26 mouse cellular contexts compared by ENCODE assay signal in genomic region chr3:66488724-66489123, GRCm38 (mm10).
A peak's percentile ranks its signal among the peaks of the same experiment; 100 is the strongest.
DNase-seq lines count a peak whose midpoint lies in the region; ATAC-seq and TF ChIP-seq lines count a peak whose summit lies in the region.
"Had no signal": no experiment of that assay in that cellular context is flagged by ENCODE, and none has a peak within 500 bp of the region (broad histone marks: within the 10 kb centered on the region; RNA-seq: fewer than 3 reads in every experiment).

No protein-coding gene starts in this region.

- H3K9me3 ChIP-seq in forebrain, embryonic 11.5 days (ENCODE audit: control insufficient read depth, low read length), result no peaks in the 10 kb centered on the region
- H3K9me3 ChIP-seq in forebrain, embryonic 15.5 days, result no peaks in the 10 kb centered on the region
- H3K9me3 ChIP-seq in liver, embryonic 12.5 days (replicated peaks), result no peaks in the 10 kb centered on the region
- no peaks in the 10 kb centered on the region for H3K9me3 ChIP-seq in midbrain, postnatal 0 days (ENCODE audit: low read length)
- no peaks in the 10 kb centered on the region for H3K9me3 ChIP-seq in midbrain, embryonic 11.5 days (ENCODE audit: control insufficient read depth, low read length)
- no peaks in the 10 kb centered on the region for H3K9me3 ChIP-seq in embryonic facial prominence, embryonic 10.5 days
- no peaks in the 10 kb centered on the region for H3K9me3 ChIP-seq in kidney, embryonic 14.5 days (ENCODE audit: control insufficient read depth, low read length)
- H3K9me3 ChIP-seq: embryonic facial prominence, embryonic 13.5 days; heart, embryonic 12.5 days; heart, embryonic 15.5 days had no signal

- H3K36me3 ChIP-seq in forebrain, embryonic 11.5 days (ENCODE audit: control insufficient read depth, insufficient read depth, low read length), result no peaks in the 10 kb centered on the region
- H3K36me3 ChIP-seq in forebrain, embryonic 15.5 days, result no peaks in the 10 kb centered on the region
- H3K36me3 ChIP-seq in liver, embryonic 12.5 days, result no peaks in the 10 kb centered on the region
- H3K36me3 ChIP-seq in midbrain, postnatal 0 days (ENCODE audit: insufficient read depth, low read length), result no peaks in the 10 kb centered on the region
- H3K36me3 ChIP-seq in midbrain, embryonic 11.5 days (ENCODE audit: control insufficient read depth, insufficient read depth, low read length), result no peaks in the 10 kb centered on the region
- H3K36me3 ChIP-seq in embryonic facial prominence, embryonic 10.5 days (replicated peaks), result no peaks in the 10 kb centered on the region
- H3K36me3 ChIP-seq in kidney, embryonic 14.5 days (ENCODE audit: control insufficient read depth, insufficient read depth, low read length), result no peaks in the 10 kb centered on the region
- H3K36me3 ChIP-seq: embryonic facial prominence, embryonic 13.5 days; heart, embryonic 12.5 days; heart, embryonic 15.5 days had no signal

- no peak overlapping the region for H3K27ac ChIP-seq in forebrain, embryonic 11.5 days (ENCODE audit: low read depth, low read length)
- no peak overlapping the region for H3K27ac ChIP-seq in forebrain, embryonic 15.5 days (replicated peaks)
- H3K27ac ChIP-seq in liver, embryonic 12.5 days, result 0 out of 2 replicates have a peak overlapping the region, but pooled peaks have one; percentile 15
- H3K27ac ChIP-seq in midbrain, postnatal 0 days (ENCODE audit: low read depth, low read length), result no peak overlapping the region
- H3K27ac ChIP-seq in midbrain, embryonic 11.5 days (ENCODE audit: low read depth, low read length), result no peak overlapping the region
- H3K27ac ChIP-seq in embryonic facial prominence, embryonic 10.5 days (replicated peaks), result no peak overlapping the region
- no peak overlapping the region for H3K27ac ChIP-seq in kidney, embryonic 14.5 days (ENCODE audit: low read depth, low read length)
- H3K27ac ChIP-seq: embryonic facial prominence, embryonic 13.5 days; heart, embryonic 15.5 days; hindbrain, embryonic 14.5 days; hindbrain, postnatal 0 days had no signal

- peaks cover 3% of the 10 kb centered on the region for H3K4me1 ChIP-seq in forebrain, embryonic 11.5 days (replicated peaks; ENCODE audit: control insufficient read depth, insufficient read depth, low read length)
- 0 out of 2 replicates have a peak, but pooled peaks cover 4% of the 10 kb centered on the region for H3K4me1 ChIP-seq in forebrain, embryonic 15.5 days
- H3K4me1 ChIP-seq in liver, embryonic 12.5 days, result peaks cover 37% of the 10 kb centered on the region
- no peaks in the 10 kb centered on the region for H3K4me1 ChIP-seq in midbrain, postnatal 0 days (ENCODE audit: insufficient read depth, low read length)
- H3K4me1 ChIP-seq in midbrain, embryonic 11.5 days (ENCODE audit: control insufficient read depth, insufficient read depth, low read length), result no peaks in the 10 kb centered on the region
- H3K4me1 ChIP-seq in embryonic facial prominence, embryonic 10.5 days, result peaks cover 6% of the 10 kb centered on the region; the same call in 1 of the 2 replicates
- no peaks in the 10 kb centered on the region for H3K4me1 ChIP-seq in kidney, embryonic 14.5 days (ENCODE audit: control insufficient read depth, insufficient read depth, low read length)
- H3K4me1 ChIP-seq: embryonic facial prominence, embryonic 13.5 days; heart, embryonic 15.5 days had no signal

- peak; percentile 56 for DNase-seq in forebrain, embryonic 11.5 days (ENCODE audit: low spot score)
- DNase-seq in liver, result no peak
- peak; percentile 31 for DNase-seq in midbrain, postnatal 0 days (ENCODE audit: low spot score)
- no peak for DNase-seq in midbrain, embryonic 11.5 days (ENCODE audit: low spot score, missing footprints)
- DNase-seq in embryonic facial prominence, embryonic 10.5 days (ENCODE audit: low spot score), result no peak
- DNase-seq: adrenal gland, postnatal 10 days; adrenal gland, postnatal 36 days; cerebellum, adult 11 months; cerebellum, adult 2 months; cerebellum, adult 9-11 months; cerebellum, postnatal 25 days; gastrocnemius, postnatal 25 days; heart, adult 18-20 months; heart, postnatal 10 days; heart, postnatal 36 days had no signal

- 29% methylated on average over 7 of the region's 7 CpGs for WGBS in forebrain, embryonic 11.5 days
- 8% methylated on average over 7 of the region's 7 CpGs for WGBS in forebrain, embryonic 15.5 days
- 85% methylated on average over 7 of the region's 7 CpGs for WGBS in liver, embryonic 12.5 days (ENCODE audit: insufficient replicate concordance)
- 47% methylated on average over 7 of the region's 7 CpGs for WGBS in midbrain, postnatal 0 days
- WGBS in midbrain, embryonic 11.5 days, result 53% methylated on average over 7 of the region's 7 CpGs
- 64% methylated on average over 7 of the region's 7 CpGs for WGBS in embryonic facial prominence, embryonic 10.5 days
- WGBS in kidney, embryonic 14.5 days, result 62% methylated on average over 7 of the region's 7 CpGs

- H3K9ac ChIP-seq in forebrain, embryonic 11.5 days (ENCODE audit: low read length), result no peak overlapping the region
- H3K9ac ChIP-seq in forebrain, embryonic 15.5 days (replicated peaks), result no peak overlapping the region
- H3K9ac ChIP-seq in liver, embryonic 12.5 days, result no peak overlapping the region
- no peak overlapping the region for H3K9ac ChIP-seq in midbrain, postnatal 0 days (replicated peaks; ENCODE audit: low read length, poor library complexity, severe bottlenecking)
- no peak overlapping the region for H3K9ac ChIP-seq in midbrain, embryonic 11.5 days (ENCODE audit: low read length)
- H3K9ac ChIP-seq in kidney, embryonic 14.5 days (ENCODE audit: low read depth, low read length), result no peak overlapping the region
- H3K9ac ChIP-seq: embryonic facial prominence, embryonic 13.5 days; heart, embryonic 12.5 days; heart, embryonic 15.5 days; hindbrain, embryonic 14.5 days had no signal

- ATAC-seq in forebrain, embryonic 11.5 days (replicated peaks; ENCODE audit: low FRiP score), result no peak
- ATAC-seq in forebrain, embryonic 15.5 days (replicated peaks), result no peak
- ATAC-seq in liver, embryonic 12.5 days, result no peak
- no peak for ATAC-seq in midbrain, postnatal 0 days (ENCODE audit: low FRiP score)
- no peak for ATAC-seq in midbrain, embryonic 11.5 days (ENCODE audit: low FRiP score)
- ATAC-seq in kidney, embryonic 14.5 days (ENCODE audit: low FRiP score, low TSS enrichment), result no peak
- ATAC-seq: hindbrain, postnatal 0 days; inflammation-experienced regulatory T-cells, adult 6 months; Patski had no signal

- no peak for TF ChIP-seq CTCF in midbrain, postnatal 0 days (IDR thresholded peaks at IDR 0.05)

- H3K4me2 ChIP-seq in forebrain, embryonic 11.5 days (ENCODE audit: low read depth, low read length, severe bottlenecking), result no peak overlapping the region
- no peak overlapping the region for H3K4me2 ChIP-seq in forebrain, embryonic 15.5 days (replicated peaks)
- no peak overlapping the region for H3K4me2 ChIP-seq in liver, embryonic 12.5 days
- H3K4me2 ChIP-seq in midbrain, postnatal 0 days (ENCODE audit: low read depth, low read length, poor library complexity, severe bottlenecking), result no peak overlapping the region
- H3K4me2 ChIP-seq in midbrain, embryonic 11.5 days, result no peak overlapping the region
- no peak overlapping the region for H3K4me2 ChIP-seq in kidney, embryonic 14.5 days (replicated peaks; ENCODE audit: low read depth, low read length)
- H3K4me2 ChIP-seq: embryonic facial prominence, embryonic 13.5 days; heart, embryonic 12.5 days; heart, embryonic 15.5 days; hindbrain, embryonic 14.5 days had no signal

- H3K27me3 ChIP-seq in forebrain, embryonic 11.5 days (ENCODE audit: control insufficient read depth, insufficient read depth, low read length), result no peaks in the 10 kb centered on the region
- peaks cover 7% of the 10 kb centered on the region; the same call in 1 of the 2 replicates for H3K27me3 ChIP-seq in forebrain, embryonic 15.5 days
- no peaks in the 10 kb centered on the region for H3K27me3 ChIP-seq in liver, embryonic 12.5 days (replicated peaks)
- no peaks in the 10 kb centered on the region for H3K27me3 ChIP-seq in midbrain, postnatal 0 days (ENCODE audit: insufficient read depth, low read length)
- no peaks in the 10 kb centered on the region for H3K27me3 ChIP-seq in midbrain, embryonic 11.5 days (ENCODE audit: control insufficient read depth, insufficient read depth, low read length)
- H3K27me3 ChIP-seq in embryonic facial prominence, embryonic 10.5 days (replicated peaks; ENCODE audit: low read depth, poor library complexity, severe bottlenecking), result peaks cover 16% of the 10 kb centered on the region
- no peaks in the 10 kb centered on the region for H3K27me3 ChIP-seq in kidney, embryonic 14.5 days (ENCODE audit: control insufficient read depth, insufficient read depth, low read length)
- H3K27me3 ChIP-seq: heart, embryonic 12.5 days; heart, embryonic 15.5 days had no signal

- no peak overlapping the region for H3K4me3 ChIP-seq in forebrain, embryonic 11.5 days (ENCODE audit: low read depth, low read length)
- no peak overlapping the region for H3K4me3 ChIP-seq in forebrain, embryonic 15.5 days
- no peak overlapping the region for H3K4me3 ChIP-seq in liver, embryonic 12.5 days
- H3K4me3 ChIP-seq in midbrain, postnatal 0 days (ENCODE audit: low read depth, low read length), result no peak overlapping the region
- no peak overlapping the region for H3K4me3 ChIP-seq in midbrain, embryonic 11.5 days (ENCODE audit: low read depth, low read length)
- no peak overlapping the region for H3K4me3 ChIP-seq in embryonic facial prominence, embryonic 10.5 days
- H3K4me3 ChIP-seq in kidney, embryonic 14.5 days (ENCODE audit: low read length), result no peak overlapping the region
- H3K4me3 ChIP-seq: embryonic facial prominence, embryonic 13.5 days; erythroblast, embryonic 14.5 days; heart, embryonic 12.5 days; heart, embryonic 15.5 days had no signal

Comparison
In these comparisons a context has a peak if more than half of its experiments do, and no peak if none do; other contexts are left out.
1. DNase-seq: peak in forebrain, embryonic 11.5 days (single experiment) and midbrain, postnatal 0 days (single experiment); none in liver (single experiment), midbrain, embryonic 11.5 days (single experiment) and embryonic facial prominence, embryonic 10.5 days (single experiment).